Mouse (Mus musculus) cerebellum, adult 2 months (tissue): Measurements from ENCODE around the gene Acox1. TPM values are rescaled to one million over a fixed set of nuclear protein-coding genes. Genes with fewer than 3 reads are reported as not detected.

Experiments used
- DNase-seq, 2 experiments: peaks; one replicate each; pipeline ENCODE4 v3.0.0; 2021
- H3K27ac ChIP-seq: fragments of 200-500 bp; 2 replicates; pipeline ENCODE4 v1.5.1; 2012; ENCODE audit warnings: low read length, control low read depth, inconsistent platforms; ENCODE audit not compliant: insufficient read depth
- H3K27me3 ChIP-seq: fragments of 200-500 bp; 2 replicates; pipeline ENCODE4 v1.6.1; 2012; ENCODE audit warnings: inconsistent platforms, mild to moderate bottlenecking, low read length, moderate library complexity; ENCODE audit not compliant: control insufficient read depth, insufficient read depth
- H3K4me1 ChIP-seq: fragments of 200-500 bp; 2 replicates; pipeline ENCODE4 v1.6.1; 2011; ENCODE audit warnings: low read length; ENCODE audit not compliant: control insufficient read depth, insufficient read depth
- H3K4me3 ChIP-seq: fragments of 200-500 bp; replicated peaks from 2 replicates; pipeline ENCODE3; 2011; ENCODE audit warnings: mild to moderate bottlenecking, low read depth, low read length, control low read depth; ENCODE audit not compliant: insufficient read depth
- CTCF ChIP-seq: fragments of 200-500 bp; IDR thresholded peaks from 2 replicates; pipeline ENCODE4 v1.5.1; 2011; ENCODE audit warnings: low read depth, mild to moderate bottlenecking, control low read depth, low read length, moderate library complexity, borderline replicate concordance; ENCODE audit not compliant: insufficient read depth
- POLR2A ChIP-seq: fragments of 200-500 bp; IDR thresholded peaks from 2 replicates; pipeline ENCODE4 v1.6.1; 2011; ENCODE audit warnings: low read length, control low read depth, borderline replicate concordance; ENCODE audit not compliant: insufficient read depth
- WGBS: fragments of 180-500 bp; shearing (Covaris S2); methylation state at CpG from one replicate; pipeline ENCODE4 v1.1.7; 2018; 5-methylcytosine and 5-hydroxymethylcytosine counted together
- polyA plus RNA-seq: library from polyadenylated mRNA; depleted of rRNA; stranded (reverse); fragments of >200 nt; gene quantifications from 2 replicates; pipeline ENCODE4 v1.2.3, GENCODE M21; 2012

Acox1 gene
- polyA plus RNA-seq, 1 experiment = 107 TPM

DNA sequence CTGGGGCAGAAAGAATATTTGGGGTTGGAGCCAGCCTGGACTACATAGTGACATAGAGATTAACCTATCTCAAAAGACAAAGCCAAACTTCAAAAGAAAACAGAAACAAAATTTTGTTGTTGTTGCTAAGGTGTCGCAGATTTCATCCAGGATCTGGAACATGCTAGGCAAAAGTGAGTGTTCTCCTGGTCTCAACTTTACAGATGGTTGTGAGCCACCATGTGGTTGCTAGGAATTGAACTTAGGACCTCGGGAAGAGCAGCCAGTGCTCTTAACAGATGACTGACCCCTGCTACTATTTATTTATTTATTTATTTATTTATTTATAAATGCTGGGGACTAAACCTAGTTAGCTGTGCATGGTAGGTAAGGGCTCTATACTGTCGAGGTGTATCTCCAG, 2.5 kb downstream of the Acox1 start:
- Histone ChIP-seq H3K4me3 (no peak overlapping the region), H3K27me3 (no peaks in the 10 kb centered on the region), H3K4me1 (no peaks in the 10 kb centered on the region; the same call in 1 of the 2 replicates), H3K27ac (no peak overlapping the region)
- TF ChIP-seq CTCF (no peak), POLR2A (no peak)
- WGBS = 71% methylated on average over 3 of the region's 3 CpGs
- no peak for DNase-seq

DNA sequence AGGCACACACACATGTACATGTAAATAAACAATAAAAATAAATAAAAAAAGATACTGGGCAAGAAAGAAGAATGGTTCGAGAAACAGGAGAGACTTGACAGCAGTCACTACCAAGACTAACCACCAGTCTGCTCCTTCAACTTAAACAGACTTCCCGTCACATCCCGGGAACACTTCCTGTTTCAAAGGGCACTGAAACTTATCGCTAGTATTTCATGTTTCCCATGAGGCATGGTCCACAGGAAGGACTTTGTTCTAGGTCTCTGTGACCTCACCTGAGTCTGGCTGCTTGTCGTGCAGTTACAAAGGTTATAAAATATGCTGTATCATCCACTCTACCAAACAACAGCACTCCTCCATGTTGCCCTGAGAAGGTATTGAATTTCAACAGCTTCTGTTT, 3.6 kb downstream of the Acox1 start:
- no peaks in the 10 kb centered on the region for H3K27me3 ChIP-seq
- no peaks in the 10 kb centered on the region; the same call in 1 of the 2 replicates for H3K4me1 ChIP-seq
- no peak overlapping the region for H3K4me3 ChIP-seq
- DNase-seq = no peak
- TF ChIP-seq CTCF (no peak), POLR2A (no peak)
- WGBS = 80% methylated on average over 5 of the region's 5 CpGs
- H3K27ac ChIP-seq = no peak overlapping the region

DNA sequence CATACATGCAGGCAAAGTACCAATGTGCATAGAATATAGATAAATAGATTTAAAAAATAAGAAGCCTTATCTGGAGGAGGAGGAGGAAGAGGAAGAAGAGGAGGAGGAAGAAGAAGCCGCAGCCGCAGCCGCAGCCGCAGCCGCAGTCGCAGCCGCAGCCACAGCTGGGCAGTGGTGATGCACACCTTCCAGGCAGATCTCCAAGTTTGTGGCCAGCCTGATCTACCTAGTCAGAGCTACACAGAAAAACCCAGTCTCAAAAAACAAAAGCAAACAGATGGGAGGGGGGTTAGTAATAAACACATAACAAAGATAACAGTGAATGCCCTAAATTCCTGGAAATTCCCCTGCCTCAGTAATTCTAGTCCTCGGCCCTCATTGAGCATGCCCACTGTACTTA, 4.2 kb downstream of the Acox1 start:
- no peak for DNase-seq
- peaks cover under 1% of the 10 kb centered on the region; the same call in 1 of the 2 replicates for H3K4me1 ChIP-seq
- no peak overlapping the region for H3K27ac ChIP-seq
- TF ChIP-seq CTCF = no peak
- TF ChIP-seq POLR2A = no peak
- no peak overlapping the region for H3K4me3 ChIP-seq
- WGBS = 93% methylated on average over 8 of the region's 8 CpGs
- H3K27me3 ChIP-seq = no peaks in the 10 kb centered on the region

DNA sequence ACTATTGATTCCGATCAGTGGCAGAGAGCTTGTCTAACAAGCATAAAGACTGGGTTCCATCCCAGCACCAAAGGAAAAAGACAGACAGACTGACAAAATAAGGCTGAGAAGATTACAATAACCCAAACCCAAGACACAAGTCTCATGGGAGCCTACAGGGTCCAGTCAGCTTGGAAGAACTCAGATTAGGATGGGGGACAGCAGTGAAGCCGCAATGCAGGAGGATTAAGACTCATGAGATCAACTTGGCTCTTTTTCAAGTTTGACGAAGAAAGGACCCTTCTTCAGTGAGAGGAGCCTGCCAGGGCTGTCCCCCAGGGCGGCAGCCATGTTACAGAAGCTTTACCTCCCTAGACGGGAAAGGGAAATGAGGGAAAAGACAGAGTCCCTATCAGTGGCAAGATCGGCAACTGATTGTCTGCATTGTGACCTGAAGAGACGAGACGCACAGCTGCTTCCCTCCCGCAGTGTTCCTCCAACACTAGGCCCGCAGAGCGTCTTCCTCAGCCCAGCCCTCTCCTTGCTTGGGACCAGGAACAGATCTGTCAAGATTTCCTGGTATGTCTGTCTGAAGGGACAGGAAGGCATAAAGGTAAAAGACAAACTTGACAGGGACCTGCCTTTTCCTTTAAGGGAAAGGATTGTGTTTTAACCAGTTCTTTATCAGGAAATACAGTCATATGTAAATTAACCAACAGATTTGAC, 11.5 kb downstream of the Acox1 start:
- Histone ChIP-seq H3K4me3 (no peak overlapping the region), H3K27me3 (no peaks in the 10 kb centered on the region), H3K27ac (no peak overlapping the region), H3K4me1 (peaks cover 18% of the 10 kb centered on the region)
- 33% methylated on average over 11 of the region's 11 CpGs for WGBS
- DNase-seq = no peak
- TF ChIP-seq POLR2A = no peak
- TF ChIP-seq CTCF = no peak

DNA sequence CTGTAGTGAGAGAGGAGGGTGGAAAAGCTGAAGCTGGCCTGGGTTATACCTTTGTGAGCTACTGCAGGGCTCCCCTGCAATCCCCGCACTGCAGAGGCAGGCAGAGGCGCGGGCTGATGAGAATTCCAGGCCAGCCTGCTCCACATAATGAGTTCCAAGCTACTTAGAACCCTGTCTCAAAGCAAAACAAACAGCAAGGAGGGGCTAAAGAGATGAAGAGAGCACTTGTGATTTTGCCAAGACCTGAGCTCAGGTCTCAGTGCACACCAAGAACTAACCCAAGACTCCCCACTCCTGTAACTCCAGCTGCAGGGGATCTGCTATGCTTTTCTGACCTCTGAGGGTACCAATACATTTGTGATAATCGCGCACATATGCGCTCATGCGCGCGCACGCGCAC, 12.5 kb downstream of the Acox1 start:
- TF ChIP-seq POLR2A (no peak), CTCF (no peak)
- no peak overlapping the region for H3K4me3 ChIP-seq
- WGBS = 85% methylated on average over 11 of the region's 11 CpGs
- H3K27me3 ChIP-seq = no peaks in the 10 kb centered on the region
- no peak overlapping the region for H3K27ac ChIP-seq
- peaks cover 18% of the 10 kb centered on the region for H3K4me1 ChIP-seq
- no peak for DNase-seq

DNA sequence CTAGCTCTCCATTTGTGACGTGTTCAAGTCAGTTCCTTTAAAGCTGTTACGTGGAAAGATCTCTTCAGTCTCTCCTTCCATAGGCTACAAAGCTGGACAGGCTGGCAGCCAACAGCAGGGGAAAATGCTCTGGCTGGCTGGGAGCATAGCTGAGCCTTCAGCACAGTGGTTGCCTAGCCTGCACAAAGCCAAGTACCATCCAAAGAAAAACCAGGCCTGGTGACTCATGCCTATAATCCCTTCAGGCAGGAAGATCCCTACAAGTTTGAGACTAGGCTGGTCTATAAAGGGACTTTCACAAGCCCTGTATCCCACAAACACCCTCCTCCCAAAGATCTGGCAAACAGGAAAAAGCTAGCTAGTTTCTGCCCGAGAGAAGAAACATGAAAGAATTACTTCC, 13.0 kb downstream of the Acox1 start:
- Histone ChIP-seq H3K4me1 (peaks cover 18% of the 10 kb centered on the region), H3K4me3 (no peak overlapping the region), H3K27ac (no peak overlapping the region), H3K27me3 (no peaks in the 10 kb centered on the region)
- TF ChIP-seq CTCF (no peak), POLR2A (no peak)
- WGBS = 42% methylated on average over 3 of the region's 3 CpGs
- DNase-seq = peak in 1 of 2 experiments; percentile 34

DNA sequence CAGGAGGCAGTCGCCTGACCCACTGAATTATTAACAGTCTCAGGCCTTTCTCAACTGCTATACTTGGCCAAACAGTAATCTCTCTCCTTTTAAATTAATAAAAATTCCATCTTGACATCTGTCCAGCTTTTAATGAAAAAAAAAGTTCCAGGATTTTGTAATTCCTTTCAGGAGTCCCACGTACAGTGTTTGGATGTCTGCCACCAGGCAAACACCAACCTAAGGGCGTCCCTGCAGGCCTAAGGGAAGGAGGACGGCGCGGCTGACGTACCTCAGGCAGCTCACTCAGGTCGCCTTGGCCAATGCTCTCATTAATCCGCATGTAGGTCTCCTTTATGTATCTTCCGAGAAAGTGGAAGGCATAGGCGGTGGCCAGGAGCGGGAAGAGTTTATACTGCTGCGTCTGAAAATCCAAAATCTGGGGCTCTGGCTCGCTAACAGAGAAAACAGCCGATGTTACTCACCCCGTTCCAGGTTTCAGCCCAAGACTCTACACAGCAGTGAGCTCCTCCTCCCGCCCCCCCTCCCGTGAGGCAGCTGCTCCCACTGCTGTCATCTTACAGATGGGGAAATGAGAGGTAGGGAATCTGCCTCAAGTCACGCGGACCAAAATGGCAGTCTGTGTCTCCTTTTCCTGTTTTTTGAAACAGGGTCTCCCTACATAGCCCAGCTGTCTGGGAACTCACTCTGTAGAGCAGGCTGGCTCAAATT, 20.3 kb downstream of the Acox1 start:
- TF ChIP-seq CTCF (no peak), POLR2A (no peak)
- no peak for DNase-seq
- WGBS = 75% methylated on average over 20 of the region's 20 CpGs
- H3K4me3 ChIP-seq = no peak overlapping the region
- no peak overlapping the region for H3K27ac ChIP-seq
- H3K27me3 ChIP-seq = no peaks in the 10 kb centered on the region
- H3K4me1 ChIP-seq = no peaks in the 10 kb centered on the region

DNA sequence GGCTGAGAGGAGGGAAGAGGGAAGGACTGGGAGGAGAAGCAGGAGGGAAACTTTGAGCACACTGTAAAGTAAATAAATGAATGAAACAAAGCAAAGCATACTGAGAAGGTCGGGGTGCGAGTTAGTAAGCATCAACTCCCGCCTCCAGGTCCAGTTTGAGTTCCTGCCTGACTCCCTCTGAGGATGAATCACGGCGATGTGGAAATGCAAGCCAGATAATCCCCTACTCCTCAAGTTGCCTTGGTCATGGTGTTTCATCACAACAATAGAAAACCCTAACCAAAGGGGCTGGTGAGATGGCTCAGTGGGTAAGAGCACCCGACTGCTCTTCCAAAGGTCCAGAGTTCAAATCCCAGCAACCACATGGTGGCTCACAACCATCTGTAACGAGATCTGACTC, 22.8 kb downstream of the Acox1 start:
- H3K4me3 ChIP-seq = no peak overlapping the region
- WGBS = 83% methylated on average over 7 of the region's 7 CpGs

More for the DNA sequence above, 22.8 kb downstream of the Acox1 start:
- no peaks in the 10 kb centered on the region for H3K4me1 ChIP-seq
- H3K27ac ChIP-seq = no peak overlapping the region
- H3K27me3 ChIP-seq = no peaks in the 10 kb centered on the region
- no peak for DNase-seq
- no peak for TF ChIP-seq POLR2A
- no peak for TF ChIP-seq CTCF
